Mouse (Mus musculus): Measurements from ENCODE around the gene Cdh23. TPM values are rescaled to one million over a fixed set of nuclear protein-coding genes. Genes with fewer than 3 reads are reported as not detected.
A peak's percentile ranks its signal among the peaks of the same experiment; 100 is the strongest.

Gene Cdh23
- polyA plus RNA-seq, 1 experiment from 2014 or later: 2.0 TPM

DNA sequence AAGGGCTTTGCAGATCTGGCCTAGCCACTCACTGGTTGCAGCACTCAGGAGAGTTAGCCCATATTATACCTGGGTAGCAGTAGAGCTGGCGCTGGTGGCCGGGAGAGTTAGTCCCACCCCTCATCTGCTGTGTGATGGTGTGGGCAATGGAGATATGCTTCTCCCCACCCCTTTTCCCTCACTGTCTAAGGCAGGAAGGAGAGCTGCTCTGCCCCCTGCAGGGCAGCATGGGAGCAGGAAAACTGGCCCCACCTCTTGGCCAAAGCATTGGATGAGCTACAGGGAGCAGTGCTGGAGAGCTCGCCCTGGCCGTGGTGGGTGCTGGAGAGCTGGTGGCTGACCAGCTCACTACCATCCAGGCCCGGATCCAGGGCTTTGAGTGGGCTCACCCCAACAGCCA, 80.4 kb downstream of the Cdh23 start:
- WGBS: 71% methylated on average over 5 of the region's 5 CpGs
- no peaks in the 10 kb centered on the region for H3K9me3 ChIP-seq (replicated peaks; ENCODE audit: control insufficient read depth, low read length)

DNA sequence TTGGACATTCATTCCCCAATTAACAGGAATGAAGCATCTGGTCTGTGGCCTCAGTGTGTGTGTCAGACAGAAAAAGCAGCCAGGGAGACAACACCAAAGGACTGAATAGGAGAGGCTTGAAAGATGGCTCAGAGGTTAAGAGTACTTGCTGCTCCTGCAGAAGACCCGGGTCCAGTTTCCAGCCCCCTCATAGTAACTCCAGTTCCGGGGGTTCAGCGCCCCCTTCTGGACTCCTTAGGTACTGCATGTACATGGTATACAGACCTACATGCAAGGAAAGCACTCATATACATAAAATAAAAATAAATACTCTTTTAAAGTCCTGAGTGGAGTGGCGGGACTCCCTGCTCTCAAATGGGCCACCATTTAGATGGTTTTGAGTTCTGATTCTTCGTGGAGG, 83.4 kb downstream of the Cdh23 start:
- no peaks in the 10 kb centered on the region for H3K9me3 ChIP-seq (replicated peaks; ENCODE audit: control insufficient read depth, low read length)
- DNase-seq (ENCODE audit: low spot score) (no peak), ATAC-seq (no peak)
- H3K4me1 ChIP-seq (ENCODE audit: control insufficient read depth, insufficient read depth, low read length): no peaks in the 10 kb centered on the region
- no peaks in the 10 kb centered on the region for H3K36me3 ChIP-seq (ENCODE audit: control insufficient read depth, insufficient read depth, low read length)
- 23% methylated on average over 5 of the region's 5 CpGs for WGBS
- H3K9ac ChIP-seq (ENCODE audit: low read length): no peak overlapping the region
- H3K27me3 ChIP-seq (replicated peaks; ENCODE audit: control insufficient read depth, insufficient read depth, low read length): no peaks in the 10 kb centered on the region
- no peak overlapping the region for H3K4me3 ChIP-seq (ENCODE audit: low read depth, low read length)
- no peak overlapping the region for H3K4me2 ChIP-seq (ENCODE audit: low read length)
- no peak overlapping the region for H3K27ac ChIP-seq (ENCODE audit: low read depth, low read length)

More for the DNA sequence above, 80.4 kb downstream of the Cdh23 start:
- Histone ChIP-seq H3K4me2 (ENCODE audit: low read length) (no peak overlapping the region), H3K4me1 (ENCODE audit: control insufficient read depth, insufficient read depth, low read length) (no peaks in the 10 kb centered on the region), H3K36me3 (ENCODE audit: control insufficient read depth, insufficient read depth, low read length) (no peaks in the 10 kb centered on the region), H3K9ac (ENCODE audit: low read length) (no peak overlapping the region), H3K27me3 (replicated peaks; ENCODE audit: control insufficient read depth, insufficient read depth, low read length) (no peaks in the 10 kb centered on the region), H3K4me3 (ENCODE audit: low read depth, low read length) (no peak overlapping the region), H3K27ac (ENCODE audit: low read depth, low read length) (no peak overlapping the region)
- DNase-seq (ENCODE audit: low spot score) (no peak), ATAC-seq (no peak)

- Histone ChIP-seq H3K9ac (ENCODE audit: low read length) (no peak overlapping the region), H3K27me3 (replicated peaks; ENCODE audit: control insufficient read depth, insufficient read depth, low read length) (no peaks in the 10 kb centered on the region), H3K4me2 (ENCODE audit: low read length) (no peak overlapping the region), H3K4me3 (ENCODE audit: low read depth, low read length) (no peak overlapping the region), H3K4me1 (ENCODE audit: control insufficient read depth, insufficient read depth, low read length) (no peaks in the 10 kb centered on the region), H3K9me3 (replicated peaks; ENCODE audit: control insufficient read depth, low read length) (no peaks in the 10 kb centered on the region), H3K36me3 (ENCODE audit: control insufficient read depth, insufficient read depth, low read length) (no peaks in the 10 kb centered on the region), H3K27ac (ENCODE audit: low read depth, low read length) (no peak overlapping the region)
- no peak for ATAC-seq
- WGBS: 81% methylated on average over 5 of the region's 5 CpGs
- no peak for DNase-seq (ENCODE audit: low spot score)
Measured at GRCm38 (mm10) chr10:60607166-60607565, 89.1 kb downstream of the Cdh23 start.

DNA sequence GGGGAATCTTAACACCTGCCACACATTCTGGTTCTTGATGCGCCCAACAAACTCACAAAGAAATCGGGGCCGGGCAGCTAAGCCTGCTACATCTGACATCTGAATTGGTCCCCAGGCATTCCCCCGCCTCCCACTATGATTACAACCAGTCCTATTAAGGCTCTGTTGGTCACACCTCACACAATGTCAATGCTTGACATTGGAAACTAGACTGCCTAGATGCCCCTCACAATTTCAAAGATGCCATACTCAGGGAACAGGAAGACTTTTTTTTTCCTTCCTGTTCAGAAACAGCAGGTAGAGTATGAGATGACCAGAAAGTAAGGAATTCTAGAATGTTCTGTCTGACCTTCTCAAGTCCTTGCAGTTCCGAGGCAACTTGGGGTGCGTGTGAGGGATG, 89.6 kb downstream of the Cdh23 start:
- Histone ChIP-seq H3K4me1 (ENCODE audit: control insufficient read depth, insufficient read depth, low read length) (no peaks in the 10 kb centered on the region), H3K4me3 (ENCODE audit: low read depth, low read length) (no peak overlapping the region), H3K27ac (ENCODE audit: low read depth, low read length) (no peak overlapping the region), H3K4me2 (ENCODE audit: low read length) (no peak overlapping the region), H3K27me3 (replicated peaks; ENCODE audit: control insufficient read depth, insufficient read depth, low read length) (no peaks in the 10 kb centered on the region), H3K9ac (ENCODE audit: low read length) (no peak overlapping the region), H3K9me3 (replicated peaks; ENCODE audit: control insufficient read depth, low read length) (no peaks in the 10 kb centered on the region), H3K36me3 (ENCODE audit: control insufficient read depth, insufficient read depth, low read length) (no peaks in the 10 kb centered on the region)
- whole genome bisulfite sequencing: 86% methylated on average over 6 of the region's 6 CpGs
- ATAC-seq (no peak), DNase-seq (ENCODE audit: low spot score) (no peak)

DNA sequence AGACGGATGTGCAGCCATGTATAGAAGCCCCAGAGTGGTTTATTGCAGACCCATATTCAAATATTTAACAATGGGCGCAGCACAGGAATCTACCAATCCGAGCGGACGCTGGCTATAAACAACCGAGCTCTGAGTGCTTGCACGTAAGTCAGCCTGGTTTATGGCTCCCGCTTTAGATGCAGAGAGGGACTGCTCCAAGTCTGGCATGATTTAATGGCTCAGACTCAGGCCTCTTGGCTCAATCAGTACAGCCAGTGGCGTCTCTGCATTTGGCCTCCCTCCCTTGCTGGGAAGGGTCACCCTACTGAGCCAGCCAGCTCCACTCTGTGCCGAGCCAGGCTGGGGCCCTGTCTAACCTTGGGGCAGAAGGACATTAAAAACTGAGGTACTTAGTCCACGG, 94.1 kb downstream of the Cdh23 start:
- H3K4me1 ChIP-seq (ENCODE audit: control insufficient read depth, insufficient read depth, low read length): no peaks in the 10 kb centered on the region
- ATAC-seq (no peak), DNase-seq (ENCODE audit: low spot score) (no peak)
- H3K36me3 ChIP-seq (ENCODE audit: control insufficient read depth, insufficient read depth, low read length): no peaks in the 10 kb centered on the region
- 87% methylated on average over 11 of the region's 11 CpGs for WGBS
- no peak overlapping the region for H3K9ac ChIP-seq (ENCODE audit: low read length)
- no peaks in the 10 kb centered on the region for H3K9me3 ChIP-seq (replicated peaks; ENCODE audit: control insufficient read depth, low read length)
- no peak overlapping the region for H3K4me3 ChIP-seq (ENCODE audit: low read depth, low read length)
- no peaks in the 10 kb centered on the region; the same call in 1 of the 2 replicates for H3K27me3 ChIP-seq (replicated peaks; ENCODE audit: control insufficient read depth, insufficient read depth, low read length)
- H3K27ac ChIP-seq (ENCODE audit: low read depth, low read length): no peak overlapping the region
- no peak overlapping the region for H3K4me2 ChIP-seq (ENCODE audit: low read length)

DNA sequence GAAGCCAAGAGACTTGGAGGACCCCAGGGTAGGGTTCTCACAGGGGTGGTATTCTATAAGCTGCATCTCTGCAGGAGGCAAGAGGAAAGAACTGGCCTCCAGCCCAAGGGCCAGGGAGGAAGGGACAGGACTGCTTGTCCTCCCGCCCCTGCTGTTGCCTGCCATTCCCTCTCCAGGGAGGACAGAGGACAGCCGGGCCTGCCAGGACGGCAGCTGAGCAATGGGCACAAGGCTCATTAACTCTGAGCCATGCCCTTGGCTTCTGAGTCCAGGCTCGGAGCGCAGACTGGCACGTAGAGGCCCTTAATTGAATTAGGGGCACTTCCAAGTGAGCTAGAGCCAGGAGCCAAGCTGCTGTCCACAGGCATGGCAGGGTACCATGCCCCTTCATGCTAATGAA, 101.1 kb downstream of the Cdh23 start:
- DNase-seq (ENCODE audit: low spot score) (peak; percentile 51), ATAC-seq (no peak)
- 39% methylated on average over 6 of the region's 6 CpGs for WGBS

GRCm38 (mm10) chr10:60592881-60593575, 103.3 kb downstream of the Cdh23 start:
- H3K4me2 ChIP-seq (ENCODE audit: low read length): peak overlapping the region; percentile 33
- DNase-seq (ENCODE audit: low spot score) (peak; percentile 95), ATAC-seq (peak; percentile 87)

More for the DNA sequence above, 101.1 kb downstream of the Cdh23 start:
- no peaks in the 10 kb centered on the region for H3K9me3 ChIP-seq (replicated peaks; ENCODE audit: control insufficient read depth, low read length)
- no peak overlapping the region for H3K9ac ChIP-seq (ENCODE audit: low read length)
- H3K27me3 ChIP-seq (replicated peaks; ENCODE audit: control insufficient read depth, insufficient read depth, low read length): peaks cover 4% of the 10 kb centered on the region
- no peak overlapping the region for H3K4me2 ChIP-seq (ENCODE audit: low read length)
- H3K4me3 ChIP-seq (ENCODE audit: low read depth, low read length): no peak overlapping the region
- H3K36me3 ChIP-seq (ENCODE audit: control insufficient read depth, insufficient read depth, low read length): no peaks in the 10 kb centered on the region
- H3K27ac ChIP-seq (ENCODE audit: low read depth, low read length): no peak overlapping the region
- H3K4me1 ChIP-seq (ENCODE audit: control insufficient read depth, insufficient read depth, low read length): peaks cover 17% of the 10 kb centered on the region

DNA sequence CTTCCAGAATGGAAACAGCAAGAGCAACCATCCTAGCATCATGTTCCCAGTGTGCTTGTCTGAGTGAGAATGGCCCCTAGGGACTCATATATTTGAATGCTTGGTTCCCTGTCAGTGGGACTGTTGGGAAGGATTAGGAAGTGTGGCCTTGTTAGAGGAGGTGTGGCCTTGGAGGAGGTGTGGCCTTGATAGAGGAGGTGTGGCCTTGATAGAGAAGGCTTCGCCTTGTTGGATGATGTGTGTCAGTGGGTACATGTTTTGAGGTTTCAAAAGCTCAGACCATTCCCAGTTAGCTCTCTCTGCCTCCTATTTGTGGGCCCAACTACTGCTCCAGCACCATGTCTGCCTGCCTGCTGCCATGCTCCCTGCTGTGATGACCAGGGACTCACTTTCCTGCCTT, 105.0 kb downstream of the Cdh23 start:
- H3K9me3 ChIP-seq (replicated peaks; ENCODE audit: control insufficient read depth, low read length): no peaks in the 10 kb centered on the region
- no peak for ATAC-seq
- H3K27ac ChIP-seq (ENCODE audit: low read depth, low read length): no peak overlapping the region
- no peaks in the 10 kb centered on the region for H3K36me3 ChIP-seq (ENCODE audit: control insufficient read depth, insufficient read depth, low read length)
- H3K4me3 ChIP-seq (ENCODE audit: low read depth, low read length): no peak overlapping the region
- 88% methylated on average over 1 of the region's 1 CpGs for WGBS
- DNase-seq (ENCODE audit: low spot score): no peak
- H3K4me2 ChIP-seq (ENCODE audit: low read length): no peak overlapping the region
- H3K9ac ChIP-seq (ENCODE audit: low read length): no peak overlapping the region
- H3K27me3 ChIP-seq (replicated peaks; ENCODE audit: control insufficient read depth, insufficient read depth, low read length): peaks cover 7% of the 10 kb centered on the region
- H3K4me1 ChIP-seq (ENCODE audit: control insufficient read depth, insufficient read depth, low read length): peaks cover 17% of the 10 kb centered on the region

More at GRCm38 (mm10) chr10:60592881-60593575, 103.3 kb downstream of the Cdh23 start:
- peaks cover 17% of the 10 kb centered on the region for H3K4me1 ChIP-seq (ENCODE audit: control insufficient read depth, insufficient read depth, low read length)
- H3K9ac ChIP-seq (ENCODE audit: low read length): no peak overlapping the region
- H3K27me3 ChIP-seq (replicated peaks; ENCODE audit: control insufficient read depth, insufficient read depth, low read length): peaks cover 4% of the 10 kb centered on the region
- peak overlapping the region; percentile 49; the same call in 1 of the 2 replicates for H3K27ac ChIP-seq (ENCODE audit: low read depth, low read length)
- H3K36me3 ChIP-seq (ENCODE audit: control insufficient read depth, insufficient read depth, low read length): no peaks in the 10 kb centered on the region
- H3K4me3 ChIP-seq (ENCODE audit: low read depth, low read length): no peak overlapping the region
- no peaks in the 10 kb centered on the region for H3K9me3 ChIP-seq (replicated peaks; ENCODE audit: control insufficient read depth, low read length)
- 2% methylated on average over 22 of the region's 22 CpGs for WGBS

DNA sequence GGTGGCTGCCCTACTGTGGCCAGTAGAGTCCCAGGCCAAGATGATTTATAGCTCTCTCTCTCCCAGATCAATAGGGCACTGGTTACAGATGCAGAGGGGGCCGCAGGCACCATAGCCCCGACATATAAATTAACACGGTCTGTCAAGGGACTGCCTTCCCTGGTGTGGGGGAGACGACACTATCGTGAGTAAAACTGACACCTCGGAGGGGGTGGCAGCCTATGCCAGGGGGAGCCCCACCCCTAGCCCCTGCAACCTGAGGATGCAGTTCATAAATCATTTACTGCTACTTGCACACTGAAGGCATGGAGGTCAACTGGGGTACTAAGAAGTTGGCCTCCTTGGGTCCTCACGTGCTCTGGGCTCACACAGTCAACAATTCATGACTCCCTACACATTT, 106.0 kb downstream of the Cdh23 start:
- H3K4me2 ChIP-seq (ENCODE audit: low read length): no peak overlapping the region
- no peaks in the 10 kb centered on the region for H3K9me3 ChIP-seq (replicated peaks; ENCODE audit: control insufficient read depth, low read length)
- no peaks in the 10 kb centered on the region for H3K36me3 ChIP-seq (ENCODE audit: control insufficient read depth, insufficient read depth, low read length)
- DNase-seq (ENCODE audit: low spot score) (no peak), ATAC-seq (no peak)
- H3K9ac ChIP-seq (ENCODE audit: low read length): no peak overlapping the region
- no peak overlapping the region for H3K4me3 ChIP-seq (ENCODE audit: low read depth, low read length)
- H3K4me1 ChIP-seq (ENCODE audit: control insufficient read depth, insufficient read depth, low read length): peaks cover 25% of the 10 kb centered on the region
- peaks cover 7% of the 10 kb centered on the region for H3K27me3 ChIP-seq (replicated peaks; ENCODE audit: control insufficient read depth, insufficient read depth, low read length)
- 87% methylated on average over 7 of the region's 7 CpGs for WGBS
- no peak overlapping the region for H3K27ac ChIP-seq (ENCODE audit: low read depth, low read length)
